Mouse (Mus musculus) lung, embryonic 16.5 days (tissue): ENCODE measurements around the gene Flad1. TPM values are rescaled to one million over a fixed set of nuclear protein-coding genes. Genes with fewer than 3 reads are reported as not detected.

Experiments
- ATAC-seq: fragments of 200-750 bp; cut with Nextera tagmentation; 2 replicates; pipeline ENCODE4 v1.8.0; 2017; ENCODE audit warnings: low read depth, mild to moderate bottlenecking, moderate library complexity
- H3K27ac ChIP-seq: fragments of 300-500 bp; sonication (generic); 2 replicates; pipeline ENCODE4 v1.5.1; 2014; ENCODE audit warnings: mild to moderate bottlenecking, control low read depth, low read length
- H3K27me3 ChIP-seq: fragments of 300-500 bp; sonication (generic); 2 replicates; pipeline ENCODE4 v1.6.1; 2014; ENCODE audit warnings: low read depth, low read length, mixed read lengths; ENCODE audit not compliant: control insufficient read depth, insufficient read depth
- H3K36me3 ChIP-seq: fragments of 300-500 bp; sonication (generic); 2 replicates; pipeline ENCODE4 v1.6.1; 2014; ENCODE audit warnings: low read length; ENCODE audit not compliant: control insufficient read depth, insufficient read depth
- H3K4me1 ChIP-seq: fragments of 300-500 bp; sonication (generic); replicated peaks from 2 replicates; pipeline ENCODE4 v1.6.1; 2014; ENCODE audit warnings: low read length, mixed read lengths; ENCODE audit not compliant: control insufficient read depth, insufficient read depth
- H3K4me2 ChIP-seq: fragments of 300-500 bp; sonication (generic); 2 replicates; pipeline ENCODE4 v1.6.1; 2014; ENCODE audit warnings: low read depth, low read length, control low read depth
- H3K4me3 ChIP-seq: fragments of 300-500 bp; sonication (generic); 2 replicates; pipeline ENCODE4 v1.5.1; 2014; ENCODE audit warnings: mild to moderate bottlenecking, low read length, control low read depth
- H3K9ac ChIP-seq: fragments of 300-500 bp; sonication (generic); 2 replicates; pipeline ENCODE4 v1.6.1; 2014; ENCODE audit warnings: low read length, control low read depth
- H3K9me3 ChIP-seq: fragments of 300-500 bp; sonication (generic); 2 replicates; pipeline ENCODE4 v1.6.1; 2016; ENCODE audit warnings: low read length; ENCODE audit not compliant: control insufficient read depth
- WGBS: fragments of 180-500 bp; shearing (Covaris S2); extraction: QIAGEN DNeasy Blood & Tissue Kit; methylation state at CpG from one replicate; pipeline ENCODE4 v1.1.7; 2014; 5-methylcytosine and 5-hydroxymethylcytosine counted together
- polyA plus RNA-seq: library from polyadenylated mRNA; unstranded; fragments of >200 nt; fragmentation: Nextera tagmentation; extraction: Ambion mirVana; gene quantifications from 2 replicates; pipeline ENCODE4 v1.2.1, GENCODE M21; 2015

Gene Flad1
- polyA plus RNA-seq, 1 experiment from 2014 or later: 24.0 TPM

- Histone ChIP-seq H3K27ac (no peak overlapping the region), H3K9me3 (no peaks in the 10 kb centered on the region), H3K36me3 (peaks cover 9% of the 10 kb centered on the region), H3K4me2 (no peak overlapping the region), H3K4me3 (no peak overlapping the region), H3K27me3 (no peaks in the 10 kb centered on the region), H3K9ac (no peak overlapping the region), H3K4me1 (peaks cover 7% of the 10 kb centered on the region)
- WGBS: 85% methylated on average over 3 of the region's 3 CpGs
- ATAC-seq: no peak
These were observed 2.0 kb downstream of the Flad1 start for GRCm38 (mm10) chr3:89409701-89410100.

- Histone ChIP-seq H3K9ac (no peak overlapping the region), H3K36me3 (no peaks in the 10 kb centered on the region; the same call in 1 of the 2 replicates), H3K4me2 (no peak overlapping the region), H3K9me3 (no peaks in the 10 kb centered on the region), H3K27ac (no peak overlapping the region), H3K4me3 (no peak overlapping the region), H3K4me1 (peaks cover 7% of the 10 kb centered on the region), H3K27me3 (no peaks in the 10 kb centered on the region)
- 59% methylated on average over 16 of the region's 16 CpGs for WGBS
- ATAC-seq: no peak
These were observed 3.2 kb downstream of the Flad1 start for GRCm38 (mm10) chr3:89408448-89408847.

- H3K36me3 ChIP-seq: peaks cover 5% of the 10 kb centered on the region; the same call in 1 of the 2 replicates
- no peak overlapping the region for H3K27ac ChIP-seq
- no peak overlapping the region for H3K4me3 ChIP-seq
- H3K9ac ChIP-seq: no peak overlapping the region
- peaks cover 7% of the 10 kb centered on the region for H3K4me1 ChIP-seq
- ATAC-seq: no peak
- H3K9me3 ChIP-seq: no peaks in the 10 kb centered on the region
- WGBS: 80% methylated on average over 6 of the region's 6 CpGs
- no peaks in the 10 kb centered on the region for H3K27me3 ChIP-seq
- no peak overlapping the region for H3K4me2 ChIP-seq
These were observed 4.8 kb downstream of the Flad1 start for GRCm38 (mm10) chr3:89406887-89407286.

GRCm38 (mm10) chr3:89402693-89403092 is 9.0 kb downstream of the Flad1 start, which contains the start of gene Lenep:
Gene Lenep, minus strand, starts transcription at chr3:89402793.
- 73% methylated on average over 5 of the region's 5 CpGs for WGBS
- Histone ChIP-seq H3K9ac (no peak within 1 kb of the TSS), H3K36me3 (peaks cover 5% of the 10 kb centered on the region; the same call in 1 of the 2 replicates), H3K9me3 (no peaks in the 10 kb centered on the region), H3K27me3 (no peaks in the 10 kb centered on the region), H3K4me3 (no peak within 1 kb of the TSS), H3K27ac (no peak within 1 kb of the TSS), H3K4me1 (no peaks in the 10 kb centered on the region), H3K4me2 (no peak within 1 kb of the TSS)
- no peak for ATAC-seq

- H3K27ac ChIP-seq: no peak overlapping the region
- H3K4me1 ChIP-seq: no peaks in the 10 kb centered on the region
- H3K9me3 ChIP-seq: no peaks in the 10 kb centered on the region
- peaks cover 5% of the 10 kb centered on the region; the same call in 1 of the 2 replicates for H3K36me3 ChIP-seq
- WGBS: 82% methylated on average over 7 of the region's 7 CpGs
- no peaks in the 10 kb centered on the region for H3K27me3 ChIP-seq
- H3K9ac ChIP-seq: no peak overlapping the region
- no peak overlapping the region for H3K4me3 ChIP-seq
- no peak for ATAC-seq
- no peak overlapping the region for H3K4me2 ChIP-seq
These were observed 10.3 kb downstream of the Flad1 start for GRCm38 (mm10) chr3:89401329-89401728.

- peak overlapping the region; percentile 60; the same call in 1 of the 2 replicates for H3K27ac ChIP-seq
- H3K27me3 ChIP-seq: no peaks in the 10 kb centered on the region
- no peak for ATAC-seq
- no peaks in the 10 kb centered on the region for H3K36me3 ChIP-seq
- H3K4me1 ChIP-seq: peaks cover 9% of the 10 kb centered on the region
- 2% methylated on average over 4 of the region's 4 CpGs for WGBS
- H3K9me3 ChIP-seq: no peaks in the 10 kb centered on the region
- H3K9ac ChIP-seq: peak overlapping the region; percentile 78
- H3K4me2 ChIP-seq: peak overlapping the region; percentile 99
- peak overlapping the region; percentile 73 for H3K4me3 ChIP-seq
These were observed 15.0 kb downstream of the Flad1 start for GRCm38 (mm10) chr3:89396654-89397005.

GRCm38 (mm10) chr3:89395806-89396653 is 15.6 kb downstream of the Flad1 start:
- WGBS: under 1% methylated on average over 43 of the region's 44 CpGs
- Histone ChIP-seq H3K36me3 (no peaks in the 10 kb centered on the region), H3K4me1 (peaks cover 15% of the 10 kb centered on the region), H3K4me2 (peak overlapping the region; percentile 99), H3K9me3 (no peaks in the 10 kb centered on the region), H3K27ac (peak overlapping the region; percentile 60), H3K9ac (peak overlapping the region; percentile 78), H3K27me3 (no peaks in the 10 kb centered on the region), H3K4me3 (peak overlapping the region; percentile 73)
- ATAC-seq: no peak

GRCm38 (mm10) chr3:89395419-89395805 is 16.3 kb downstream of the Flad1 start:
- H3K36me3 ChIP-seq: no peaks in the 10 kb centered on the region
- no peak for ATAC-seq
- H3K27ac ChIP-seq: peak overlapping the region; percentile 98
- H3K4me1 ChIP-seq: peaks cover 21% of the 10 kb centered on the region
- H3K4me2 ChIP-seq: peak overlapping the region; percentile 99
- peak overlapping the region; percentile 73 for H3K4me3 ChIP-seq
- H3K27me3 ChIP-seq: no peaks in the 10 kb centered on the region
- no peaks in the 10 kb centered on the region for H3K9me3 ChIP-seq
- 2% methylated on average over 10 of the region's 10 CpGs for WGBS
- peak overlapping the region; percentile 80 for H3K9ac ChIP-seq

- Histone ChIP-seq H3K9ac (peak overlapping the region; percentile 80), H3K27ac (peak overlapping the region; percentile 98), H3K27me3 (no peaks in the 10 kb centered on the region), H3K4me1 (peaks cover 26% of the 10 kb centered on the region), H3K36me3 (no peaks in the 10 kb centered on the region), H3K4me3 (peak overlapping the region; percentile 73), H3K9me3 (no peaks in the 10 kb centered on the region), H3K4me2 (peak overlapping the region; percentile 99)
- under 1% methylated on average over 12 of the region's 12 CpGs for WGBS
- peak; percentile 29 for ATAC-seq
These were observed 16.8 kb downstream of the Flad1 start for GRCm38 (mm10) chr3:89394894-89395256.
